Mouse (Mus musculus) embryonic facial prominence, embryonic 11.5 days (tissue): Measurements from ENCODE around the gene Elmo1. TPM values are rescaled to one million over a fixed set of nuclear protein-coding genes. Genes with fewer than 3 reads are reported as not detected.

Experiments used
- ATAC-seq: fragments of 200-750 bp; cut with Nextera tagmentation; replicated peaks from 2 replicates; pipeline ENCODE4 v1.8.0; 2017; ENCODE audit warnings: low read depth; ENCODE audit not compliant: insufficient number of reproducible peaks, low FRiP score, low TSS enrichment
- DNase-seq: peaks from one replicate; pipeline ENCODE4 v3.0.0-alpha.2; 2015; ENCODE audit warnings: low spot score
- H3K27ac ChIP-seq: fragments of 300-500 bp; sonication (generic); replicated peaks from 2 replicates; pipeline ENCODE4 v1.5.1; 2014; ENCODE audit warnings: mild to moderate bottlenecking, low read depth, low read length, control low read depth
- H3K27me3 ChIP-seq: fragments of 300-500 bp; sonication (generic); 2 replicates; pipeline ENCODE4 v1.6.1; 2014; ENCODE audit warnings: mild to moderate bottlenecking, low read length, moderate library complexity, mixed read lengths; ENCODE audit not compliant: control insufficient read depth, insufficient read depth
- H3K36me3 ChIP-seq: fragments of 300-500 bp; sonication (generic); replicated peaks from 2 replicates; pipeline ENCODE4 v1.6.1; 2014; ENCODE audit warnings: low read depth, mild to moderate bottlenecking, low read length, moderate library complexity, mixed read lengths; ENCODE audit not compliant: control insufficient read depth, insufficient read depth
- H3K4me1 ChIP-seq: fragments of 300-500 bp; sonication (generic); 2 replicates; pipeline ENCODE4 v1.6.1; 2014; ENCODE audit warnings: low read length, mixed read lengths; ENCODE audit not compliant: control insufficient read depth, insufficient read depth
- H3K4me2 ChIP-seq: fragments of 300-500 bp; sonication (generic); 2 replicates; pipeline ENCODE4 v1.6.1; 2014; ENCODE audit warnings: low read depth, mild to moderate bottlenecking, control low read depth, low read length, moderate library complexity
- H3K4me3 ChIP-seq: fragments of 300-500 bp; sonication (generic); 2 replicates; pipeline ENCODE4 v1.5.1; 2014; ENCODE audit warnings: low read depth, low read length, control low read depth
- H3K9ac ChIP-seq: fragments of 300-500 bp; sonication (generic); replicated peaks from 2 replicates; pipeline ENCODE4 v1.6.1; 2014; ENCODE audit warnings: mild to moderate bottlenecking, control low read depth, low read length
- H3K9me3 ChIP-seq: fragments of 300-500 bp; sonication (generic); replicated peaks from 2 replicates; pipeline ENCODE4 v1.6.1; 2016; ENCODE audit warnings: mild to moderate bottlenecking, low read length, inconsistent platforms, mixed read lengths; ENCODE audit not compliant: control insufficient read depth
- WGBS: fragments of 180-500 bp; shearing (Covaris S2); extraction: QIAGEN DNeasy Blood & Tissue Kit; methylation state at CpG from one replicate; pipeline ENCODE4 v1.1.7; 2014; 5-methylcytosine and 5-hydroxymethylcytosine counted together
- polyA plus RNA-seq: library from polyadenylated mRNA; unstranded; fragments of >200 nt; fragmentation: Nextera tagmentation; extraction: Ambion mirVana; gene quantifications from 2 replicates; pipeline ENCODE4 v1.2.1, GENCODE M21; 2014

Elmo1 gene
- polyA plus RNA-seq, 1 experiment from 2014 or later, result 8.8 TPM

- no peaks in the 10 kb centered on the region for H3K27me3 ChIP-seq
Measured at GRCm38 (mm10) chr13:20131322-20131997, 41.1 kb downstream of the Elmo1 start.

DNA sequence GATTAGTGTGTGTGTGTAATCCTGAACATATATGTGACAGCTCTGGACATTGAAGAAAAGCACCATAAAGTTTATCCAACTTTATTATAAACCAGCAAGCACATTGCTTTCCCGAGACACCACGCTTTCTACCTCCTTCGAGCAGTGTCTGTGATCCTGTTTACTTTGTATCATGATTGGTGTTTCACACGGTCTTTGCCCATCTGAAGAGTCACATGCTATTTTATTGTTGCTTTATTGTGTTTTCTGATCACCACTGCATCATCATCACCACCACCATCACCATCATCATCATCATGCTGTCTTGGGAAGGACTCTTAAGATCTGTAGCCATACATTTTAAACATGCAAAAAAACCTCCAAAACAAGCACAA, 41.6 kb downstream of the Elmo1 start:
- DNase-seq (no peak), ATAC-seq (no peak)
- no peaks in the 10 kb centered on the region for H3K4me1 ChIP-seq
- no peak overlapping the region for H3K27ac ChIP-seq
- H3K4me3 ChIP-seq, result no peak overlapping the region
- H3K4me2 ChIP-seq, result no peak overlapping the region
- H3K27me3 ChIP-seq, result no peaks in the 10 kb centered on the region
- no peaks in the 10 kb centered on the region for H3K9me3 ChIP-seq
- H3K9ac ChIP-seq, result no peak overlapping the region
- WGBS, result 90% methylated on average over 4 of the region's 4 CpGs
- no peaks in the 10 kb centered on the region for H3K36me3 ChIP-seq

More at GRCm38 (mm10) chr13:20131322-20131997, 41.1 kb downstream of the Elmo1 start:
- 82% methylated on average over 5 of the region's 5 CpGs for WGBS
- Histone ChIP-seq H3K9me3 (no peaks in the 10 kb centered on the region), H3K36me3 (no peaks in the 10 kb centered on the region), H3K27ac (no peak overlapping the region), H3K9ac (no peak overlapping the region), H3K4me2 (no peak overlapping the region), H3K4me3 (no peak overlapping the region), H3K4me1 (no peaks in the 10 kb centered on the region)
- ATAC-seq (no peak), DNase-seq (no peak)

DNA sequence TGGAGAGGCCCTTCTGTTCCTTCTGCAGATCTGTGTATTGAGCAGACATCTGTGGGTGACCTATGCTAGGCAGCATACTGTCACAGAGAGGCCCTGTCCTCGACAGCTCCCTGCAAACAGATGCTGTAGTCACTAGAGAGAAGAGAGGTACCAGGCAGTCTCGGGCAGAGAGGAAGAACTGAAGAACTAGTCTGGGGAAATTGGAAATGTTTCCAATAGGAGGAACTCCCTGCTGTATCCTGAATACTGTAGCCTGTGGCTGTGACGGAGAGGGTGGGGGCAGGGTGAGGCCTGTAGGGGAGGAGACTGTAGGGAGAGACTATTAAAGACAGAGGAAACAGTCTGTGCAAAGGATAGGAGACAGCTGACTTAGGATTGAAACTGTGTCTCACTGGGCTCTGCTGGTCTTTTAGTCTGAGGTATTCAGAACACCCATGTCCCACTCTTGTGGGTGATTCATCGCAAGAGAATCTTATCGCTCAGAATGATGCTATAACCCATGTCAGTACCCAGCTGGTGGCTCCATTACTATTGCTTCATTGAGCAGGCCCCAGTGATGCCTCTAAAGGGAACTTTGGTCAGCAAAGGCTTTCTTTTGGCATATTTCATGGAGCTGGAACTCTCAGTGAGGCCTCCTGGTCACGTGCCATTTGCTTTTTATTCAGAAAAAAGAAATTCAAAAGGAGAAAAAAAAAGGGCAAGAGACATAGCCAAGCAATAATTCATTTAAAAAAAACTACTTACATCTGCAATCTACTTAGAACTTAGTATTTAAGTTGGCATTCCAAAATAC, 43.4 kb downstream of the Elmo1 start:
- Histone ChIP-seq H3K4me1 (no peaks in the 10 kb centered on the region), H3K36me3 (no peaks in the 10 kb centered on the region), H3K27ac (no peak overlapping the region; the same call in 1 of the 2 replicates), H3K27me3 (no peaks in the 10 kb centered on the region), H3K4me2 (no peak overlapping the region), H3K9ac (no peak overlapping the region), H3K4me3 (no peak overlapping the region), H3K9me3 (no peaks in the 10 kb centered on the region)
- 50% methylated on average over 6 of the region's 6 CpGs for WGBS
- ATAC-seq, result peak; percentile 70; the same call in 1 of the 2 replicates
- DNase-seq, result peak; percentile 19

DNA sequence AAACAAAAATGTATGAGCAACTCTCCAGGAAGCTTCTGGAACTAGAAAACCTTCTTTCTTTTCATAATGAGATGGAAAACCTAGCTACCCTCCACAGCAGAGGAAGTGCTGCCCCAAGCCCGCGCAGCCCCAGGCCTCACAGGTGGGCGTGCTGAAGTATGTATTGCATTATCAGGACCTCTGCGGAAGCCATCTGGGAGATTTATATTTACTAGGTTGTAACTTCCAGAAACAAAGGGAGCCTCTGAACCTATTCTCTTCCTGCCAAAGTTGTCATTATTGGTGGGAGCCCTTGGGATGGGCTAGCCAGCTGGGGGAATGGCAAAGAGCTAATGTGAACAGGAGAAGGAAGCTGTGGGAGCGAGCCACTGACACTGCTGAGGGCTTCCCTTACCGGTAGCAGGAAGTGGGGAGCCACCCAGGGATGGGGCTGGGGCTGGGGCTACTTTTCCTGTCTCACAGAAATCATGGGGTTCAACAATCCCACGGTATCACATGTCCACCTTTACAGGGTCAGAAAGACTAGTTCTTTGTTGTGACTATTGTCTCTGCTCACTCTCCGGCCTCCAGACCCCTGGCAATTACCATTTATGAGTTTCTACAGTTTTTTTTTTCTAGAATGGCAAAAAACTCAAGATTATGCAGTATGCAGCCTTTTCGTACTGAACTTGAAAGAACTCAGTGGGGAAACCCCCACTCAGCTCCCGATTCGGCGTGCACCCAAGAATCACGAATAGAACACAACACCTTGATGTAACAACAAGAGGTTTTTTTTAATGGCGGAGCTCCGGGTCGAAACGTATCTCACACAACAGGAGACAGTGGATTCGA, 44.2 kb downstream of the Elmo1 start:
- no peak for ATAC-seq
- no peak for DNase-seq
- Histone ChIP-seq H3K27ac (no peak overlapping the region), H3K9ac (no peak overlapping the region), H3K27me3 (no peaks in the 10 kb centered on the region), H3K9me3 (no peaks in the 10 kb centered on the region), H3K36me3 (no peaks in the 10 kb centered on the region), H3K4me2 (no peak overlapping the region), H3K4me1 (no peaks in the 10 kb centered on the region), H3K4me3 (no peak overlapping the region)
- WGBS, result 81% methylated on average over 17 of the region's 18 CpGs

DNA sequence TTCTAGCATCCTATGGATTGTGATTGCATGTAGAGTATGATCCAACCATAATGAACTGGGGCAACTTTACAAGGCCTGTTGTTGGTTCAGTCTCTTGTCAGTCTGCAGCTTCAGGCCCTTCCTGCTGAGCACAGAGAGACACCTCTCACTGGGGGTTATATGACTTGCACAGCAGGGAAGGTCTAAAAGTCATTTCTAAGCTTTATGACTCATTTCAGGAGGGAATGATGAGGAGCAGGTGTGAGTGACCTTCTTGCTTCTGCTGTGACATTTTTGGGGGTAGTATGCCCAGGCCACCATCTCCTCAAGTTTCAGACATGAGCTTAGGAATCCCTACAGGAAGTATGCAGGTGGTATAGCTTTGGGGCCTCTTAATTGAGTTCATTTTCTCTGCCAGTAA, 46.4 kb downstream of the Elmo1 start:
- no peak overlapping the region for H3K4me3 ChIP-seq
- ATAC-seq, result no peak

GRCm38 (mm10) chr13:20138466-20138865, 48.1 kb downstream of the Elmo1 start:
- no peak for ATAC-seq
- no peak overlapping the region for H3K4me2 ChIP-seq

More for the DNA sequence above, 46.4 kb downstream of the Elmo1 start:
- DNase-seq, result no peak
- Histone ChIP-seq H3K27ac (no peak overlapping the region), H3K9me3 (no peaks in the 10 kb centered on the region), H3K36me3 (no peaks in the 10 kb centered on the region), H3K4me1 (no peaks in the 10 kb centered on the region), H3K27me3 (no peaks in the 10 kb centered on the region), H3K4me2 (no peak overlapping the region), H3K9ac (no peak overlapping the region)

GRCm38 (mm10) chr13:20139060-20139459, 48.7 kb downstream of the Elmo1 start:
- H3K4me1 ChIP-seq, result no peaks in the 10 kb centered on the region
- no peaks in the 10 kb centered on the region for H3K27me3 ChIP-seq
- no peak overlapping the region for H3K4me3 ChIP-seq
- H3K9me3 ChIP-seq, result no peaks in the 10 kb centered on the region
- 76% methylated on average over 6 of the region's 6 CpGs for WGBS
- DNase-seq, result no peak
- H3K4me2 ChIP-seq, result no peak overlapping the region
- H3K36me3 ChIP-seq, result no peaks in the 10 kb centered on the region
- no peak for ATAC-seq
- H3K27ac ChIP-seq, result no peak overlapping the region
- H3K9ac ChIP-seq, result no peak overlapping the region

More at GRCm38 (mm10) chr13:20138466-20138865, 48.1 kb downstream of the Elmo1 start:
- DNase-seq, result no peak
- Histone ChIP-seq H3K27ac (no peak overlapping the region), H3K36me3 (no peaks in the 10 kb centered on the region), H3K9ac (no peak overlapping the region), H3K4me3 (no peak overlapping the region), H3K27me3 (no peaks in the 10 kb centered on the region), H3K4me1 (no peaks in the 10 kb centered on the region), H3K9me3 (no peaks in the 10 kb centered on the region)
- 36% methylated on average over 3 of the region's 3 CpGs for WGBS
